Mouse (Mus musculus): ENCODE results near the gene Vgf. TPM values are rescaled to one million over a fixed set of nuclear protein-coding genes. Genes with fewer than 3 reads are reported as not detected.

Gene Vgf
- polyA plus RNA-seq, 1 experiment from 2014 or later: 0.14 TPM

DNA sequence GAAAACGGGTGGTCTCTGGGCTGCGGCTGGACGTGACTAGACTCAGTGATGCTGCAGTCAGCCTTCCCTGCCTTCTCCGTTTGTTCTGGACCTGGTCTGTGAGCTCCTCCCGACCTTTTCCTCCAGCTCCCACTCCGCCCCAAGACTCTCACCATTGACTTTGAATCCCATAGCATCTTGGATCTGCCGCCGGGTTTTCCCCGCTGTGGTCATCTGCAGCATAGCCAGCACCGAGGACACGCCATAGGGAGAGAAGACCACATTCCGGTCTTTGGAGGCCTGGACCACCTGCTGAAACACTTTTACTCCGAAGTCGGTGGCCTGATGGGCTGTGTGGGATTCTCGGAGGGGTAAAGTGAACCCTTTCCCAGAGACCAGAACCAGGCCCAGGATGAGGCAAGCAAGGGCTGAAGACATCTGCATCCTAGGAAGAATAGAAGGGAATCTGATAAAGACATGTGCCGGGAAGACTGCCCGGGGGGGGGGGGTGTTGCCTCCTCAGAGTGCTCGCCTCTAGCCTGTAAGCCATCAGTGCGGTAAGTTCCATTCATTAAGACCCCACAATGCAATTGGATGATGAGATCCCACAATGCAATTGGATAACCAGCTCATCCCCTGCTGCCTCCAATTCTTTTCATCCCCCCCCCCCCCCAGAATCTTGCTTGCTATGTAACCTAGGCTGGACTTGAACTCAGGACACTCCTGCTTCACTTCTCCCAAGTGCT is 44.9 kb downstream of the Vgf start:
- Histone ChIP-seq H3K27ac (ENCODE audit: low read depth, low read length) (no peak overlapping the region), H3K4me2 (replicated peaks; ENCODE audit: low read depth, low read length) (no peak overlapping the region), H3K4me1 (replicated peaks; ENCODE audit: control insufficient read depth, insufficient read depth, low read length) (no peaks in the 10 kb centered on the region), H3K9ac (ENCODE audit: low read depth, low read length) (no peak overlapping the region), H3K27me3 (ENCODE audit: control insufficient read depth, insufficient read depth, low read length) (no peaks in the 10 kb centered on the region), H3K9me3 (ENCODE audit: control insufficient read depth, low read length) (no peaks in the 10 kb centered on the region), H3K36me3 (ENCODE audit: control insufficient read depth, insufficient read depth, low read length) (no peaks in the 10 kb centered on the region), H3K4me3 (ENCODE audit: low read depth, low read length) (no peak overlapping the region)
- ATAC-seq (ENCODE audit: low FRiP score) (no peak), DNase-seq (ENCODE audit: low spot score) (no peak)
- 85% methylated on average over 19 of the region's 19 CpGs for WGBS

- H3K9me3 ChIP-seq (ENCODE audit: control insufficient read depth, low read length): no peaks in the 10 kb centered on the region
- H3K36me3 ChIP-seq (ENCODE audit: control insufficient read depth, insufficient read depth, low read length): no peaks in the 10 kb centered on the region
- 19% methylated on average over 23 of the region's 23 CpGs for WGBS
- H3K9ac ChIP-seq (ENCODE audit: low read depth, low read length): no peak within 1 kb of the TSS
- DNase-seq (ENCODE audit: low spot score) (peak; percentile 60), ATAC-seq (ENCODE audit: low FRiP score) (no peak)
- H3K4me2 ChIP-seq (replicated peaks; ENCODE audit: low read depth, low read length): peak within 1 kb of the TSS; percentile 39
- H3K4me3 ChIP-seq (ENCODE audit: low read depth, low read length): no peak within 1 kb of the TSS
- no peaks in the 10 kb centered on the region for H3K27me3 ChIP-seq (ENCODE audit: control insufficient read depth, insufficient read depth, low read length)
- H3K4me1 ChIP-seq (replicated peaks; ENCODE audit: control insufficient read depth, insufficient read depth, low read length): no peaks in the 10 kb centered on the region
- H3K27ac ChIP-seq (ENCODE audit: low read depth, low read length): no peak within 1 kb of the TSS
These were observed 46.1 kb downstream of the Vgf start, which contains the start of gene Serpine1 for GRCm38 (mm10) chr5:137072079-137072960. Serpine1 (minus strand) TSS chr5:137072268.

GRCm38 (mm10) chr5:137073141-137073540 is 46.9 kb downstream of the Vgf start:
- H3K27ac ChIP-seq (ENCODE audit: low read depth, low read length): no peak overlapping the region
- H3K4me2 ChIP-seq (replicated peaks; ENCODE audit: low read depth, low read length): no peak overlapping the region
- 94% methylated on average over 8 of the region's 8 CpGs for WGBS
- DNase-seq (ENCODE audit: low spot score) (no peak), ATAC-seq (ENCODE audit: low FRiP score) (no peak)
- H3K9ac ChIP-seq (ENCODE audit: low read depth, low read length): no peak overlapping the region
- no peak overlapping the region for H3K4me3 ChIP-seq (ENCODE audit: low read depth, low read length)
- no peaks in the 10 kb centered on the region for H3K9me3 ChIP-seq (ENCODE audit: control insufficient read depth, low read length)
- no peaks in the 10 kb centered on the region for H3K36me3 ChIP-seq (ENCODE audit: control insufficient read depth, insufficient read depth, low read length)
- H3K4me1 ChIP-seq (replicated peaks; ENCODE audit: control insufficient read depth, insufficient read depth, low read length): no peaks in the 10 kb centered on the region
- H3K27me3 ChIP-seq (ENCODE audit: control insufficient read depth, insufficient read depth, low read length): no peaks in the 10 kb centered on the region

DNA sequence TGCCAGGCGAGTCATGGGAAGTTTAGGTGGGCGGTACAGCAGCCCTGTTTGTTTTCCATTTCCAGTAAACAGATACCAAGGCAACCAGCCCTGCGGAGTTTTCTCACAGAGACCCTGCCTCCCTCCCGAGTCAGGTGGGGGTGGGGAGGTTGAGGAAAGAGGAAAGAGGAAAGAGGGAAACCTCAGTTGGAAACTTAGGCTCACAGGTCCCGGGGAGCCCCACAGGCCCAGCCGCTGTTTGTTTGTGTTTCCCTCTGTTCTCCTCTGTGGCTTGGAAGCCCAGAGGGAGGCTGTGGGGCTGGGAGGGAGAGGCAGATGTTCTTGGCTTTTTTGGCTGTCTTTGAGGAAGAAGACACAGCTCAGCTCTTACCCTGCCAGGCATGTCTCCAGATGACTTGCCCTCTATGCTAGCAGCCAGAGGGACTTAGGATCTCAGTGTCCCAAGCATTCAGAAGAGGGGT is 48.0 kb downstream of the Vgf start:
- no peaks in the 10 kb centered on the region for H3K36me3 ChIP-seq (ENCODE audit: control insufficient read depth, insufficient read depth, low read length)
- no peaks in the 10 kb centered on the region for H3K27me3 ChIP-seq (ENCODE audit: control insufficient read depth, insufficient read depth, low read length)
- no peaks in the 10 kb centered on the region for H3K9me3 ChIP-seq (ENCODE audit: control insufficient read depth, low read length)
- H3K4me3 ChIP-seq (ENCODE audit: low read depth, low read length): no peak overlapping the region
- H3K4me2 ChIP-seq (replicated peaks; ENCODE audit: low read depth, low read length): no peak overlapping the region
- no peak for DNase-seq (ENCODE audit: low spot score)
- WGBS: 32% methylated on average over 6 of the region's 6 CpGs
- no peaks in the 10 kb centered on the region for H3K4me1 ChIP-seq (replicated peaks; ENCODE audit: control insufficient read depth, insufficient read depth, low read length)
- ATAC-seq (ENCODE audit: low FRiP score): no peak
- no peak overlapping the region for H3K27ac ChIP-seq (ENCODE audit: low read depth, low read length)
- no peak overlapping the region for H3K9ac ChIP-seq (ENCODE audit: low read depth, low read length)

DNA sequence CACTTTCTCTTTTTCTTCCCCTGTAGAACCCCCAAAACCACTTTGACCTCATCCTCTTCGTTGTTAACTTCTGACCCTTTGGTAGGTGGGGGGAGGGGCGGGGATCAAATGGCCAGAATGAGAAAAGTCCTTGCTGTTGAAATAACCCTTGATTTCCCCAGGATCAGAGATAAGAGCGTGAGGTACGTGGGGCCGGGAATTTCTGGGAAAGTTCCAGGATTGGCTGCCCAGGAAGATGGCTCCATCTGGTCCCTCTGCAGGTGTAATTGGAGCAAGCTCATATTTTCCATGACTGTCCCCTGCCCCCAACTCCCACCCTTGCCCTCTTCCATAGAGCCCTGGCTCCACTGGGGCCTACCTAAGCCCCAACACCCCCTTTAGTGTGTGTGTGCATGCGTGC is 49.5 kb downstream of the Vgf start:
- no peak overlapping the region for H3K4me2 ChIP-seq (replicated peaks; ENCODE audit: low read depth, low read length)
- no peaks in the 10 kb centered on the region for H3K27me3 ChIP-seq (ENCODE audit: control insufficient read depth, insufficient read depth, low read length)
- DNase-seq (ENCODE audit: low spot score) (no peak), ATAC-seq (ENCODE audit: low FRiP score) (no peak)
- H3K9ac ChIP-seq (ENCODE audit: low read depth, low read length): no peak overlapping the region
- no peaks in the 10 kb centered on the region for H3K9me3 ChIP-seq (ENCODE audit: control insufficient read depth, low read length)
- H3K36me3 ChIP-seq (ENCODE audit: control insufficient read depth, insufficient read depth, low read length): no peaks in the 10 kb centered on the region
- H3K4me1 ChIP-seq (replicated peaks; ENCODE audit: control insufficient read depth, insufficient read depth, low read length): no peaks in the 10 kb centered on the region
- no peak overlapping the region for H3K27ac ChIP-seq (ENCODE audit: low read depth, low read length)
- no peak overlapping the region for H3K4me3 ChIP-seq (ENCODE audit: low read depth, low read length)
- 71% methylated on average over 6 of the region's 6 CpGs for WGBS

- Histone ChIP-seq H3K27ac (ENCODE audit: low read depth, low read length) (no peak overlapping the region), H3K4me2 (replicated peaks; ENCODE audit: low read depth, low read length) (no peak overlapping the region), H3K9me3 (ENCODE audit: control insufficient read depth, low read length) (no peaks in the 10 kb centered on the region), H3K4me3 (ENCODE audit: low read depth, low read length) (no peak overlapping the region), H3K36me3 (ENCODE audit: control insufficient read depth, insufficient read depth, low read length) (no peaks in the 10 kb centered on the region), H3K4me1 (replicated peaks; ENCODE audit: control insufficient read depth, insufficient read depth, low read length) (no peaks in the 10 kb centered on the region), H3K9ac (ENCODE audit: low read depth, low read length) (no peak overlapping the region), H3K27me3 (ENCODE audit: control insufficient read depth, insufficient read depth, low read length) (no peaks in the 10 kb centered on the region)
- DNase-seq (ENCODE audit: low spot score) (no peak), ATAC-seq (ENCODE audit: low FRiP score) (no peak)
- WGBS: 40% methylated on average over 12 of the region's 12 CpGs
These were observed 50.2 kb downstream of the Vgf start for GRCm38 (mm10) chr5:137076191-137076930.

DNA sequence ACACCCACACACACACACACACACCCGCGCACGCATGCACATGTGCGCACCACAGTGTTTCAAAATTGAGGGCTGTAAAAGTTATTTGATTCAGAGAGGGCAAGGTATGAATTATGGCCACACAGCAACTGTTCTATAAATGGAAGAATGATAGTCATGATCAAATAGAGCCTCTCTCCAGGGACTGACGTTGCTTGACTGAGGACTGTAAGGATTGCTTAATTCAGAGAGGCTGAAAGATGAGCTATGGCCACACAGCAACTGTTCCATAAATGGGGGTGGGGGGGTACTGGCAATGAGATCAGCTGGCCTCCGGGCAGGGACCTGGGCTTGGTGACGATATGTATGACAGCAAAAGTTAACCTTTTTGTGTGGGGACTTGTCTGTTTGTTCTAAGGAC is 51.0 kb downstream of the Vgf start:
- no peak for ATAC-seq (ENCODE audit: low FRiP score)
- H3K9ac ChIP-seq (ENCODE audit: low read depth, low read length): no peak overlapping the region
- 88% methylated on average over 7 of the region's 7 CpGs for WGBS

GRCm38 (mm10) chr5:137078041-137078440 is 51.8 kb downstream of the Vgf start:
- no peak overlapping the region for H3K27ac ChIP-seq (ENCODE audit: low read depth, low read length)
- H3K9ac ChIP-seq (ENCODE audit: low read depth, low read length): no peak overlapping the region
- no peak for ATAC-seq (ENCODE audit: low FRiP score)
- no peaks in the 10 kb centered on the region for H3K9me3 ChIP-seq (ENCODE audit: control insufficient read depth, low read length)
- no peak overlapping the region for H3K4me3 ChIP-seq (ENCODE audit: low read depth, low read length)
- no peaks in the 10 kb centered on the region for H3K27me3 ChIP-seq (ENCODE audit: control insufficient read depth, insufficient read depth, low read length)
- H3K4me2 ChIP-seq (replicated peaks; ENCODE audit: low read depth, low read length): no peak overlapping the region
- 86% methylated on average over 14 of the region's 14 CpGs for WGBS
- H3K36me3 ChIP-seq (ENCODE audit: control insufficient read depth, insufficient read depth, low read length): no peaks in the 10 kb centered on the region
- no peaks in the 10 kb centered on the region for H3K4me1 ChIP-seq (replicated peaks; ENCODE audit: control insufficient read depth, insufficient read depth, low read length)
- DNase-seq (ENCODE audit: low spot score): no peak

More for the DNA sequence above, 51.0 kb downstream of the Vgf start:
- no peaks in the 10 kb centered on the region for H3K27me3 ChIP-seq (ENCODE audit: control insufficient read depth, insufficient read depth, low read length)
- DNase-seq (ENCODE audit: low spot score): no peak
- H3K27ac ChIP-seq (ENCODE audit: low read depth, low read length): no peak overlapping the region
- no peak overlapping the region for H3K4me2 ChIP-seq (replicated peaks; ENCODE audit: low read depth, low read length)
- H3K9me3 ChIP-seq (ENCODE audit: control insufficient read depth, low read length): no peaks in the 10 kb centered on the region
- H3K4me3 ChIP-seq (ENCODE audit: low read depth, low read length): no peak overlapping the region
- no peaks in the 10 kb centered on the region for H3K36me3 ChIP-seq (ENCODE audit: control insufficient read depth, insufficient read depth, low read length)
- no peaks in the 10 kb centered on the region for H3K4me1 ChIP-seq (replicated peaks; ENCODE audit: control insufficient read depth, insufficient read depth, low read length)
